Mouse (Mus musculus): Measurements from ENCODE around the gene Tgfbr3l. TPM values are rescaled to one million over a fixed set of nuclear protein-coding genes. Genes with fewer than 3 reads are reported as not detected.

Tgfbr3l gene
- 1.6 TPM in 2 replicates for polyA plus RNA-seq (2015; fragmentation: Nextera tagmentation; extraction: Ambion mirVana)

DNA sequence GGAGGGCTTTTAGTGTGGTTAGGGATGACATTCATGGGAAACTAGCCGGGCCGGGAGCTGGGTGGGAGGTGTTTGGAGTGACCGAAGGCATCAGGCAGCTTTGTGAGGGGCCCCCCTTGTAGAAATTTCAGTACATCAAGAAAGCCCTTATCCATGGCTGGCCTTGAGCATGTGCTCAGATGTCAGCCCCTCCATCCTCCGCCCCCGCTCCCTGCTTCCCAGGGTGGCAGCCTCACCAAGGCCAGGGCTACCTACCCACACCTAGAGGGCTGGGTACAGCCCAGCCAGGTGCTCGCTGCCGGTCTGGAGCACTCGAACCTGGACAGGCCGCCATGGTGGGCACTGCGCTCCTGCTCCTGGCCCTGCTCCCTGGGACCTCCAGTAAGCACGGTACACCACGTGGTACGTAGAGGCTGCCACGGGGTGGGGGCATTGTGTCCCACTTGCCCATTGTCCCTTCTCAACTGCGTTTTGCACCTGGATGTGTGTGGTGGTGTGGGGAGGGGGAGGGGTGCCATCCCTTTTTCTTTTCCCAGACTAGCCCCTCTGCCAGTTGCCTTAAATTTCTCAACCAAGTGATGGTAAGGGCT is at the start of gene Tgfbr3l:
Tgfbr3l (plus strand) TSS at position 264 of the 590 bp plus-strand sequence.

DNA sequence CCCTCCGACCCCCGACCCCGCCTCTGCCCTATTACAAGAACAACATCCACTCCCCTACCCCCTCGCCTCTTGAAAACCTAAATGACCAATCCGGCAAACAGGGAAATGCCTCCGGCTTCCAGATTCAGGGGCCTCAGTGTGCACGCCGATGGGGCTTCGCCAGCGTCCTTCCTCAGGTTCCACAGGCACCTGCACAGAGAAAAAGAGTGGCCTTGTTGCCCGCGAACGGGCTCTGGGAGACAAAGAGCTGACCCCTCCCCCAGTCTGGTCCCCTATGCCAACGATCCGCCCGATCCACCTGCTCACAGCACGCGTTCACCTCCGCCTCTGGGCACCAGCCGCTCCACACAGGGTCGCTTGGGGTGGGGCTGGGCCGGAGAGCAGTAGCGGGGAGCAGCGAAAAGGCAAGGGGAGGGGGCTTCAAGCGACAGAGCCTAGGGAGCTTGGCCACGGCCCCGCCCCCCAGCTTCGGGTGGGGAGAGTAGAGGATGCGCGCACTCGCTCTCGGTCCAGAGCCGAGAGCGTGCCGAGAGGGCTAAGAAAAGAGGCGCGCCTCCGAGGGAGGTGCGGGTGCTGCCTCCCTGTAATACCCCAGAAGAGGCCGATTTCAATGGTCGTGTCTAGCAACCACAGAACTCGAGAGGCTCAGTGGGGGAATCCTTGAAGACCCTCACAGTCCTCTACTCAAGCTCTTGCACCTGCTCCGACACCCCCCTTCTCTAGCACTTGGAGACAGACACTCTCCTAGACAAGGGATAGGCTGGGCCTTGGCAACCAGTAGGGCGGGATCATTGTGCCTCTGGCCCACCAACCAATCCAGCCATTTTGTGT is 31.0 kb upstream of the Tgfbr3l start, which contains the start of gene Prr36:
Prr36 (minus strand) TSS at position 669 of the 831 bp plus-strand sequence.

DNA sequence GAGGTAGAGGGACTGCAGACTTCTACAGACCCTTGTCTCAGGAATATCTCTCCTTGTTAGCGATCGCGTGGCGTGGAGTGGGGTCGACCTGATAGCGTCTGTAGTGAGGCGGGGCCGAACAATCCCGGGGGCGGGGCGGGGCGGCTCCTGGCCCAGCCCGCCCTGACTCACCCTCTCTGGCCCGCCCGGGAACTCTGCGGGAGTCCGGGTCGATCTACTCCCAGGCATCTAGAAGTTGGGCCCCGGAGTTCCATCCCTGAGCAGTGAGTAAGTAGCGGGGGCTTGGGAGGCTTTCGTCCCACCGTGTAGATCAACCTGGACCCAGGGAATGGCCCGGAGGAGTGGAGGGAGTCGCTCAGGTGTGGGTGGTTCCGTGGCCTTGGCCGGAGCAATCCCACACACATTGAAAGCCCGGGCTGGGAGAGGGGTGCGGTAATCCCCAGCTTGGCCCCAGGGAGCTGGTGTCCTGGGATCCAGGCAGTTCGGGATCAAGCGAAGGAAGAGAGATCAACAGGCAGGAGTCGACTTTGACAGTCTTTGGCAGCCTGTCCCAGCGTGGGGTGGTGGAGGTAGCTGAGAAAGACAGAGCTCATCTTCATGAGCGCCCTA is 21.2 kb upstream of the Tgfbr3l start, which contains the start of gene Lrrc8e:
Lrrc8e (plus strand) TSS at position 89 of the 609 bp plus-strand sequence.

GRCm38 (mm10) chr8:4238434-4239192 is 9.4 kb upstream of the Tgfbr3l start, which contains the start of the genes Map2k7 and Gm49320:
Map2k7 (plus strand) TSS chr8:4238740.
Gm49320 (plus strand) TSS chr8:4238865.

GRCm38 (mm10) chr8:4252934-4253841 is 5.2 kb downstream of the Tgfbr3l start, which contains the start of gene Snapc2:
Snapc2 (plus strand) TSS chr8:4253080.

GRCm38 (mm10) chr8:4259125-4259804 is 11.3 kb downstream of the Tgfbr3l start, which contains the start of gene Ctxn1:
Ctxn1 (minus strand) TSS chr8:4259274.

GRCm38 (mm10) chr8:4275275-4276110 is 27.5 kb downstream of the Tgfbr3l start, which contains the start of gene Timm44:
Timm44 (minus strand) TSS chr8:4275913.

Other genes with a start within 250 kb of the Tgfbr3l start
- 0.17 and 0.98 TPM in 2 replicates for gene Cd209f, start 142.4 kb upstream of the Tgfbr3l start, polyA plus RNA-seq (2015; fragmentation: Nextera tagmentation; extraction: Ambion mirVana)
- gene Cd209g, start 114.1 kb upstream of the Tgfbr3l start, polyA plus RNA-seq (2015; fragmentation: Nextera tagmentation; extraction: Ambion mirVana), result not detected in 2 replicates
- 5.9 and 6.9 TPM in 2 replicates for gene Evi5l, start 81.6 kb upstream of the Tgfbr3l start, polyA plus RNA-seq (2015; fragmentation: Nextera tagmentation; extraction: Ambion mirVana)
- 0.05 and 0.08 TPM in 2 replicates for gene Prr36, start 30.8 kb upstream of the Tgfbr3l start, polyA plus RNA-seq (2015; fragmentation: Nextera tagmentation; extraction: Ambion mirVana)
- 0.05 and 0.06 TPM in 2 replicates for gene Lrrc8e, start 21.4 kb upstream of the Tgfbr3l start, polyA plus RNA-seq (2015; fragmentation: Nextera tagmentation; extraction: Ambion mirVana)
- gene Map2k7, start 9.5 kb upstream of the Tgfbr3l start, polyA plus RNA-seq (2015; fragmentation: Nextera tagmentation; extraction: Ambion mirVana), result 14.8 and 15.0 TPM in 2 replicates
- gene Gm49320, start 9.3 kb upstream of the Tgfbr3l start, polyA plus RNA-seq (2015; fragmentation: Nextera tagmentation; extraction: Ambion mirVana), result 0.27 and 0.36 TPM in 2 replicates
- 19.1 and 21.0 TPM in 2 replicates for gene Snapc2, start 4.9 kb downstream of the Tgfbr3l start, polyA plus RNA-seq (2015; fragmentation: Nextera tagmentation; extraction: Ambion mirVana)
- gene Ctxn1, start 11.1 kb downstream of the Tgfbr3l start, polyA plus RNA-seq (2015; fragmentation: Nextera tagmentation; extraction: Ambion mirVana), result 7.4 and 8.7 TPM in 2 replicates
- 32.3 and 36.5 TPM in 2 replicates for gene Timm44, start 27.7 kb downstream of the Tgfbr3l start, polyA plus RNA-seq (2015; fragmentation: Nextera tagmentation; extraction: Ambion mirVana)
- gene Ccl25, start 77.0 kb downstream of the Tgfbr3l start, polyA plus RNA-seq (2015; fragmentation: Nextera tagmentation; extraction: Ambion mirVana), result 7.2 and 8.0 TPM in 2 replicates
- 99.9 and 105 TPM in 2 replicates for gene Elavl1, start 77.2 kb downstream of the Tgfbr3l start, polyA plus RNA-seq (2015; fragmentation: Nextera tagmentation; extraction: Ambion mirVana)
- 7.7 and 9.7 TPM in 2 replicates for gene Cers4, start 244.8 kb downstream of the Tgfbr3l start, polyA plus RNA-seq (2015; fragmentation: Nextera tagmentation; extraction: Ambion mirVana)